Mouse (Mus musculus) A20 (cell line): ENCODE results near the gene Cdip1.
"Not testable (repeated sequence)": the region's sequence is repeated elsewhere in the genome, so short reads cannot be mapped to it uniquely, and the experiment has no call there.

Source experiments
- DNase-seq: peaks from one replicate; pipeline ENCODE4 v3.0.0-alpha.2; 2011; ENCODE audit warnings: low read depth, low spot score

Cdip1 gene

GRCm38 (mm10) chr16:4789810-4790559, at the start of gene Cdip1:
Cdip1 (minus strand) TSS chr16:4790292.
- peak; percentile 97 for DNase-seq

- DNase-seq, result no peak
These were observed 49.5 kb upstream of the Cdip1 start for GRCm38 (mm10) chr16:4839552-4839951.

- no peak for DNase-seq
These were observed 47.5 kb upstream of the Cdip1 start for GRCm38 (mm10) chr16:4837631-4838030.

- no peak for DNase-seq
These were observed 45.1 kb upstream of the Cdip1 start, which contains the start of gene 4930562C15Rik for GRCm38 (mm10) chr16:4835191-4835590. 4930562C15Rik (plus strand) TSS chr16:4835416.

- no peak for DNase-seq
These were observed 43.8 kb upstream of the Cdip1 start for GRCm38 (mm10) chr16:4833858-4834257.

GRCm38 (mm10) chr16:4831650-4832419, 41.7 kb upstream of the Cdip1 start:
- peak; percentile 22 for DNase-seq

GRCm38 (mm10) chr16:4829271-4829900, 39.3 kb upstream of the Cdip1 start:
- DNase-seq, result no peak

GRCm38 (mm10) chr16:4827639-4828038, 37.5 kb upstream of the Cdip1 start:
- DNase-seq, result no peak

GRCm38 (mm10) chr16:4824466-4824865, 34.4 kb upstream of the Cdip1 start:
- DNase-seq, result not testable (repeated sequence)

- DNase-seq, result no peak
These were observed 28.3 kb upstream of the Cdip1 start for GRCm38 (mm10) chr16:4818349-4818748.

GRCm38 (mm10) chr16:4796631-4797030, 6.5 kb upstream of the Cdip1 start:
- DNase-seq, result no peak

GRCm38 (mm10) chr16:4791332-4791731, 1.2 kb upstream of the Cdip1 start:
- DNase-seq, result peak; percentile 60

GRCm38 (mm10) chr16:4789311-4789768, 752 bp downstream of the Cdip1 start:
- DNase-seq, result no peak

- no peak for DNase-seq
These were observed 1.9 kb downstream of the Cdip1 start for GRCm38 (mm10) chr16:4788176-4788575.

- no peak for DNase-seq
These were observed 4.4 kb downstream of the Cdip1 start for GRCm38 (mm10) chr16:4785706-4786105.

GRCm38 (mm10) chr16:4782515-4782914, 7.6 kb downstream of the Cdip1 start:
- peak; percentile 29 for DNase-seq

GRCm38 (mm10) chr16:4781524-4782196, 8.4 kb downstream of the Cdip1 start:
- DNase-seq, result peak; percentile 68

- DNase-seq, result no peak
These were observed 11.2 kb downstream of the Cdip1 start for GRCm38 (mm10) chr16:4778940-4779339.

GRCm38 (mm10) chr16:4777905-4778609, 12.0 kb downstream of the Cdip1 start:
- DNase-seq, result no peak

- DNase-seq, result no peak
These were observed 12.8 kb downstream of the Cdip1 start for GRCm38 (mm10) chr16:4777171-4777904.
